Mouse (Mus musculus) MEL (cell line): Measurements from ENCODE around the gene Qprt.

ENCODE experiments used
- GATA1 ChIP-seq: IDR thresholded peaks from 2 replicates; pipeline ENCODE4 v1.6.1; 2011; ENCODE audit warnings: low read depth, low read length, improper control_type of control experiment
- KAT2A ChIP-seq: conservative IDR thresholded peaks from 2 replicates; pipeline ENCODE4 v1.6.1; 2012; ENCODE audit warnings: low read depth, low read length, improper control_type of control experiment, inconsistent platforms
- ZC3H11A ChIP-seq: IDR thresholded peaks from 2 replicates; pipeline ENCODE4 v1.6.1; 2012; ENCODE audit warnings: low read depth, mild to moderate bottlenecking, inconsistent platforms, low read length, improper control_type of control experiment
- ZKSCAN1 ChIP-seq: IDR thresholded peaks from 2 replicates; pipeline ENCODE4 v1.6.1; 2012; ENCODE audit warnings: low read depth, mild to moderate bottlenecking, inconsistent platforms, low read length, improper control_type of control experiment, moderate library complexity
- ZNF384 ChIP-seq: IDR thresholded peaks from 2 replicates; pipeline ENCODE4 v1.6.1; 2012; ENCODE audit warnings: low read depth, mild to moderate bottlenecking, inconsistent platforms, low read length, improper control_type of control experiment

DNA sequence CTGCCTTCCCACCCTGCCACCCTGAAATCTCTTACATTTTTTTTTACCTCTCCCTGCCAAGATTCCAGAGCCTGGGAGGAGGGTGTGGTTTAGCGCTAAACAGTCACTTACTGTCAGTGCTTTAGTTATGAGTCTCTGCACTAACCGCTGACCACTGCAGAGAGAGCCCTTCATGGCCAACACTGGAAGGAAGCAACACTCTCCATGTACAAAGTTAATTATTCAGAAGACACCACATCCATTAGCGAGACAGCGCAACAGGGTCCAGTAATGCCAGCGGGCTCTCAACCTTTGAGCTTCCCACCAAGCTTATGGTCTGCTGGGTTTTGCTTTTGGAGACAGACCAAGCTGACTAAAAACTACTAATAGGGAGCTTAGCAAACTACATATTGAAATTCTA is 45.8 kb downstream of the Qprt start:
- TF ChIP-seq ZC3H11A (no peak), GATA1 (no peak), ZNF384 (no peak), KAT2A (no peak), ZKSCAN1 (no peak)
